Mouse (Mus musculus): ENCODE results near the gene Lamp2.
"Not testable (repeated sequence)": the region's sequence is repeated elsewhere in the genome, so short reads cannot be mapped to it uniquely, and the experiment has no call there.

Gene Lamp2

DNA sequence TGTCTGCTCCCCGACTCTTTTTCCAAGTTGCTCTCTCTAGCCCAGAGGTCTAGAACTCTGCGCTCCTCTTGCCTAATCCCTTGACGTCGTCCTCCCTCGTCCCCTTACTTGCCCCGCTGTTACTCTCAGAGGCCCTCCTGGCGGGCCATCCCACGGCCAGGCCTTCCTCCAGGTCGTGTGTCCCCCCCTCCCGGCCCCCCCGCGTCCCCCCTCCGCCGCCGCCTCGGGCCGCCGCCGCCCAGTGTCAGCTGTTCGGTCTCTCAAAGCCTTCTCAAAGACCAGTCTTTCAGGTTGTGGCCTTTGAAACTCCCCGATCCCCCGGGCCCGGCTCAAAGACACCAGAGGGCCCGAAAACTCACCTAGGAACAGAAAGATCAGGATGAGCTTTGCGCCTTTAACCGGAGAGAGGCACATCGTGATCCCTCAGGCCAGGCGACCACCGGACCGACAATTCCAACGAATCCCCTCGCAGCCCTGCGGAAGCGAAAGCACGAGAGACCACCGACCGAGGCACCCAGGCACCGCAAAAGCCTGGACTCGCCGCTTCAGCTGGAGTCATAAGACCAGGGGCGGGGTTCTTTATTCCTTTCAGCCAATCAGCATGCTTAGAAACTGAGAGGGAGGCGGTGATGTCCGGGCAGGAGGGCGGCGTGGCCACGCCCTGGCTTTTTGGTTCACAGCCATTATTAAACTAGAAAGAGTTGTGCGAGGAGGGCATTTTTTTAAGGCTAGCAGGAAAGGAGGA is at the start of gene Lamp2:
Gene Lamp2 (minus strand): TSS at position 565 of the 745 bp plus-strand sequence.
- DNase-seq, result peak; percentile 75

DNA sequence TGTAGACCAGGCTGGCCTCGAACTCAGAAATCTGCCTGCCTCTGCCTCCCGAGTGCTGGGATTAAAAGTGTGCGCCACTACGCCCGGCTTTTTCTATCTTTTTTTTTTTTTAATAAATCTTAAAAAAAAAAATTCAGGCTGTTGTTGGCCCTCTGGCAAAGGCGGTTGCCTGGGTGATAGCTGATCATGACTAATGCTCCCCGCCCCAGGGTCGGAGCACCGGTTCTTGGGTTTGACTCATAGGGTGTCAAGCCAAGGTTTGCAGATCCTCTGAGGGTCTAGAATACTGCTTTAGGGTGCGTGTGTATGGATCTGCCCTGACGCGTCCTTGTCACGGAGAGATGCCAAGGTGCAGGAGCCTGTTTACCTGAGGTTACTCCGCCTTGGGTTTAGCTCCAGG is 48.6 kb upstream of the Lamp2 start:
- no peak for DNase-seq

DNA sequence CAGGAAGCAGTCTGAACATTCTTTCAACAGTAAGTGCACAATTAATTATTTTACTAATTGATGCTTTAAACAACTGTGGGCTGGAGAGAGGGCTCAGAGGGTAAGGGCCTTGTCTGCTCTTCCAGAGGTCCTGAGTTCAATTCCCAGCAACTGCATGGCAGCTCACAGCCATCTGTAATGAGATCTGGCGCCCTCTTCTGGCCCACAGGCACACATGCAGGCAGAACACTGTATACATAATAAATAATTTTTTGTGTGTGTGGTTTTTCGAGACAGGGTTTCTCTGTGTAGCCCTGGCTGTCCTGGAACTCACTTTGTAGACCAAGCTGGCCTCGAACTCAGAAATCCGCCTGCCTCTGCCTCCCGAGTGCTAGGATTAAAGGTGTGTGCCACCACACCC is 45.9 kb upstream of the Lamp2 start:
- DNase-seq, result not testable (repeated sequence)

DNA sequence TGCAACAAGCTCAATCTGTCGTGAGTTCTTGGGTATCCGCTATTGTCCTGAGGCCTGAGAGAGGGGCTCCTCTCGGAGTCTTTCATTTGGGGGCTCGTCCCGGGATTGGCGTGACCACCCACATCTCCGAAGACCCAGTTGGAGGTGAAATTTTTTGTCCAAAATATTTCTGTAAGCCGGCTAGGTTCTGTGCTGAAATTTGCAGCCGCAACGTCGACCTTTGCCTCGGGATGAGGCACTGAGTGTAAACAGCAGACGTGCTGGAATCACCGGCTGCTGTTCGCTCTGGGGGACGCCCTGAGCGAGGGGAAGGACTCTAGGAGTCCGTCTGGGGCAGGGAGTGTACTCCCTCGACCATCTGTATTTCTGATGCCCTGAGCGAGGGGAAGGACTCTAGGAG is 29.2 kb upstream of the Lamp2 start:
- DNase-seq, result not testable (repeated sequence)

DNA sequence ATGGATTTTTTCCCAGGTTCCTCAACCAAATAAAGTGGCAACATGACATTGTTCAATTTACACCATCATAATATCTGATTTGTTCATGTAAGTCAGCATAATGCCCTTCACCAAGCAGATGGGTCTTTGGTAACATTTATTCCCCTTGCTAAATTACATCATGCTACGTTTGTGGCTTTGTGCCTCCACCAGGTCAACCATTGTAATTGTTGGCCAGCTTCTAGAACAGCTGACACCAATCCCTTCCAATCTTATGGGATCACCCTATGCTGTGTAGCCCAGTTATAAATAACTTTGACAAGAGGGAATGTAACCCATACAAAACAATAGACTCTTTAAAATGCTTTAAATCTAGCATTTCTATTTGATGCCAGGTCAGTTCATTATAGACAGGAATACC is 22.3 kb upstream of the Lamp2 start:
- DNase-seq, result no peak

DNA sequence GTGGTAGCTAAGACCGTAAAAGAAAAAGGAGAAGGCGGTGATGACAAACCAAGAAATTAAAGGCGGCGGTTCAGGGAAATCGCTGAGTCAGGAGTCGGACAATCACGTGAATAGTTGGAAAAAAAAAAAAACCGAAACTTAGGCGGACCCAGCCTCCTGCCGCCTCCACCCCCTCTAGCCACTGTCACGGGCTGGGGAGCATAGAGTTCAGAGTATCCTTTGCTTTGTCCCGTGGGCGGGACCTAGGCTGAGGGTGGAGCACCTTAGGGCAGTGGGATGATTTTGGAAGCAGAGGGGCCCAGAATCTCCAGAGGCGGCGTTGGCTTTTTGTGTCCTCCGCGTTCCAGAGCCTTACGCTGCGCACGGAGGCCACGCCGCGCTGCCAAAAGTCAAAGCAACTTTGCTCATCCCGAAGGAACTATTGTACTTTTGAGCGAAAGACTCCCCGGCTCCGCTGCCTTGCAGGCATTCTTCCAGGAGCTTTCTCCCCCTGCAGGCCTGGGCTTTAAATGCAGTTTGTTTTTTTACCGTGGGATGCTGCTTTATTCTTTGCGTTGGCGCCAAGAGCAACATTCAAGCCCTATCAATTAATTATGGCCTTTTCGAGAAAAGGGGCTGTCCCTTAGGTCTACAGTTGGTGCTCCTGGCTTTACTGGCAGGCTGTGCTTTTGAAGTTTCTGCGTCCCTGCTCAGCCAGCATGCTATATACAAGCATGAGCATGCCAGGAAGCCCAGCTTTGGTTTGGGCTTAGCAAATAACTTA is 17.5 kb upstream of the Lamp2 start:
- DNase-seq, result peak; percentile 57

DNA sequence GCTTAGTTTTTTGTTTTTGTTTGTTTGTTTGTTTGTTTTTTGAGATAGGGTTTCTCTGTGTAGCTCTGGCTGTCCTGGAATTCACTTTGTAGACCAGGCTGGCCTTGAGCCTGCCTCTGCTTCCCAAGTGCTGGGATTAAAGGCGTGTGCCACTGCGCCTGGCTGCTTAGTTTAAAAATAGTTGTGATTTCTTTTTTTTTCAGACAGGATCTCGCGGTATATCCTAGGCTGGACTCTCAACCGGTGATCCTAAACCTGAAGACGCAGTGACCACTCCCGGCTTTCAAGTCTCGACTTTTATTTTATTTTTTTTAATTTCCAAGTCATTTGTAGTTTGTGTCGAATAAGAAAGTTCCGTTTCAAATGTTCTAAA is 16.9 kb upstream of the Lamp2 start:
- DNase-seq, result no peak

DNA sequence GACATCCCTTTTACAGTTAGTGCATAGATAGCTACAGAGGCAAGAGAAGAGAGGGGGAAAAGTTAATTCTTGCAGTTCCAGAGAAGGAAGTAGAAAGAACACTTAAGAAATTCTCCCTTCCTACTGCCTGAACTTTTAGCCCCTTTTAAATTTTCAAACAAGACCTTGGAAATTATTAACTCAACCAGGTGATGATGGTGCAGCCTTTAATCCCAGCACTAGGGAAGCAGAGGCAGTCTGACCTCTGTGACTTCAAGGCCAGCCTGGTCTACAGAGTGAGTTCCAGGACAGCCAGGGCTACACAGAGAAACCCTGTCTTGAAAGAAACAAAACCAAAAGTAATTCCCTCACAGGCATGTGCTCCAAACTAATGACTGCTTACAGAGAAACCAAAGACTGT is 10.0 kb upstream of the Lamp2 start:
- DNase-seq, result no peak

DNA sequence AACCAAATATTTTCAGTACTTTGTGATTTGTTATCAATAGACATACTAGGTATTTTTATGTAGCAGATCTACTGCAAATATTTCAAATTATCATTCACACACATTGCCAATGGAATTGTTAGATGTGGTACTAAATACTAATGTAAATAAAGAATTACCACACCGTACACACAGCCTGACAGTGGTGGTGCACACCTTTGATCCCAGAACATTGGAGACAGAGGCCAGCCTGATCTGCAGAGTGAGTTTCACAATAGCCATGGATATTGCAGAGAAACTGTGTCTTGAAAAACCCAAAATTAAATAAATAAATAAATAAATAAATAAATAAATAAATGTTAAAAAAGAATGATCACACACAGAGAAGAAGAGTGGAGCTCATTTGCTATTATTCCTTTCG is 6.9 kb upstream of the Lamp2 start:
- no peak for DNase-seq

DNA sequence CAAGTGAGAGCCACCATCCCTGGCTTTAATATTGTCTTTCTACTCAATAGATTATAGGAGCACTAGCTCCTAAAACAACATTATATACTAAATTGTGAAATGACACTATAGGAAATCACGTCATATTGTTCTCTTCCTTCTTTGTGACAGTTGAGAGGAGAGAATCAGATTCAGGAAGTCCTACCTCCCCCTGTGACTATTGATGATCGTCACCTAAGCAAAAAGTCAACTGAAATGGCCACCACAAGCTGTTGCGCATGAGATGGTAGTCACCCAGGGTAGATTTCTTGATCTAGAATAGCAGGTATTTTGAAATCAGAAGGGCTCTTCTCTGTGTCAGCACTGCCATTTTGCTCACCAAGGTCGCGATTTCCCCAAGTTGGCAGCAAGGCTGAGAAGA is 5.8 kb upstream of the Lamp2 start:
- DNase-seq, result no peak

DNA sequence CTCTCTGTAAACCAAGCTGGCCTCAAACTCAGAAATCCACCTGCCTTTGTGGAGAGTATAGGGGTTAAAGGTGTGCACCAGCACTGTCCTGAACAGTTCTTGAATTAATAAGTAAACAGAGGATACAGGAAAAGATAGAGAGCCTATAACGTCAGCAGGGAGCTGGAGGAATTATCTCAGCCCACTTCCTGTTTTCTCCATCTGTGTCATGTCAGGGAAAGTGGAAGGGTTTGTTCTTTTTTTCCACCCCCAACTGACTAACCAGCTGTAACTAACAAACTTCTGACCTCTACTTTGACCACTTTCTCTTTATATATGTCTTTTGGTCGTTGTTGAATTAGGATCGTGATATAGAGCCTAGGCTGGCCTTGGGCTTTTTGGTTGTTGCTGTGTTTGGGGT is 4.6 kb upstream of the Lamp2 start:
- DNase-seq, result no peak

DNA sequence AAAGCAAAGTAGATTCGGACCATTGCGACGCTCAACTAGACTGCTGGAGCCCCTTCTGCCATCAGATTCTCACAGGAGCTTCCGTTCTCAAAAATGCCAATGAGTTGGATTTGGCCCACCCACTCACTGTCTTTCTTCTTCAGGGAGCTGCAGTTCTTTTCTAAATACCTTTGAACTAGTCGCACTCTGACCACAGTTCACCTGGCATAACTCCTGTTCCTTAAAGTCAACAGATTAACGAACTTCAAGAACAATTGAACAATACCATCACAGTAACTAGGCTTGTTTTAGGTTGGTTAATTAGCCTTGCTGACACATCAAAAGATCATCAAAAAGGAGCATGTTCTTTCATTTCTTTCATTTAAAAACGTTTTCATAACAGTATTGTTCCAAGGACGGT is 2.8 kb upstream of the Lamp2 start:
- DNase-seq, result no peak

DNA sequence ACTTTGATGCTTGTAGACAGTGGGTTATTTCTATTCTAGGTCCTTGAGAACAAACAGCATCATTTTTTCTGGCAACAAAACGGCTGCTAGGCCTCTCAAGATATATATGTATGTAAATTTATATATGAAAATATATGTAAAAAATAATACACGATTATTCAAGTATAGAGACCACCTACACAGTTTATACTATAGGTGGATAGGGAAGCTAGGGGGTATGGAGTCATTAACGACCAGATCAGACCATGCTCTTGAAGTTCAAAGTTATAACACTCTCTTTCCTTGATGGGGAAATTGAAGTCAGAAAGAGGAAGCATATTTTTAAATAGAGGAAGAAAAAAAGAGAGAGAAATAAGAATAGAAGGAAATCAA is 367 bp upstream of the Lamp2 start:
- no peak for DNase-seq

DNA sequence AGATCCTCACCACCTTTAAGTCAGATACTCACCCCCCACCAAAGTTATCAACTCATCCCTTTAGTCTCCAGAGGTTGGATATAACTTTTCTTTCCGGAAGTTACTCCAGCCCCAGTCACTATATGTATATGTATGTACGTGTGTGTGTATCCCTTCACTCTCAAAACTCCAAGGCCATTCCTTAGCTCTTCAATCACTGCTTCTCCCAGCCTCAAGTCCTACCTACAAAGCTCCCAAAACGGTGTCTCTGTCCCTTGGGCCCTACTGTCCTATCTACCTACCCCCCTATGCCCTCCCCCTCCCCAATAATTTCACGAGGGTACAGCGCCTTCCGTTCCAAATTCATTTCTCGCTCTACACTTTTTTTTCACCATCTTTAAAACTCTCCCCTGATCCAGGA is 780 bp downstream of the Lamp2 start:
- no peak for DNase-seq

DNA sequence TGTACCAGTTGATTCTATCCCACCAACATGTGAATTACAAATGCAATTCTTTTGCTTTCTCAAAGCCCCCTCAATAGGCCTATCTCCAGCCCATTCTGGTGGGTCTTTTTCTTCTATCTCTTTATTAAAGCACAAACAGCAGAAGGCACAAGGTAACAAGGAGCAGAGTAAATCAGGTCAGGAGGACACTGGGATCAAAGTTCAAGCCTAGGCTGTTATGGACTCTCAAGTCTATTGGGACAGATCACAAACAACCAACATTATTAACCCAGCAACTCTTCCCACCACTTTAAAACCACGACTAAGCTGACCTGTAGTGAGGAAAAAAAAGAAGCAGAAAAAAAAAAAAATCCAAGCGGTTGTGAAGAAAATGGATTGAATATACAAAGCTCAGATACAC is 1.4 kb downstream of the Lamp2 start:
- DNase-seq, result no peak

DNA sequence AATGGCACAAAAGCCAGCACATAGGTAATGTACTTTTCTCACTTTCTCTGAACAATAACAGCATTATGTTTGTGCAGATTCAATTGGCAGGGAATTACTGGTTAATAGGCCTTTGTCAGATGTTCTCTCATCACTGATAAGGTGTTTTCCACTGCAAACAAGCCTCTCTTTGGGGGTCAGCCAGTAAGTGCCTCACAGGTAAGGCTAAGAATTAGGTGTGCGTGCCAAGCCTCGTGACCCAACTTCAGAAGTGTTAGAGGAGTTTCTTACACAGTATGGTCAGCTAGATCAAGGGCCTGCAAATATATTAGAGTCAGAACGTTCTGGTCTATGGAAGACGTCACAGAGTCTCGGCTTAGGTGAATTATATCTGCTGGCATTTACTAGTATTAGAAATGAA is 2.3 kb downstream of the Lamp2 start:
- DNase-seq, result no peak

DNA sequence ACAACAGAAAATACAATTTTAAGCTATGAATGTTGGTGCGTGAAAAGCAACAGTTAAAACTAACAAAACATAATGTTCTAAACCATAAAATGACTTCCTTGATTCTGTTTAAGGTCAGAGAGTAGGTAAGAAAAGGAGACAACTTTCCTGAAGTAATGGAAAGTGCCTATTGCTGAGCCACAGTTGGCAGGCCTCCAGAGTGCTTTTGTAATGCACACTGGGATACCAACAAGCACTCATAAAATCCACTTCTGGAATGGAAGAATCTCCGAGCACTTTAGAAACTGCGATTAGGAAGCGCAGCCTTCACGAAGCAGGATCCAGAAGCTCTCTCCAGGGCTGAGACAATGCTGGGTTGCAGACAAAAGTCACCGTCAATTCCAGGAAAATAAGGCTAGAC is 5.8 kb downstream of the Lamp2 start:
- DNase-seq, result no peak

DNA sequence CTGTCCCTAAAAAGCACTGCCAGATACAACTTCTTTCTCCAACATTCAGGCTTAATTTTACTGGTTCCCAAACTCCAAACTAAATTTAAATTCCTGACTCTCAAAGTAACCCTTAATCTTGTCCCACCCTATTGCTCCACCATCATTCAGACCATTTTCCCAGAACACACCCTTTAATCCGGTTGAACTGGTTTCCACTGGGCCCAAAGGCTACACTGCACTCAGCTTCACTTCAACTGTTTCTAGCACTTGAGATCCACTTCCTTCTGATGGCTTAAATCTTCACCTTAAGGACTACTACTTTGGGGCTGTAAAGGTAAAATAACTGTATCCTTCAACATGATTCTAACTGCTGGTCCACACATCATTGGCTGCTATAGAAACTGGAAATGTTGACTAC is 10.5 kb downstream of the Lamp2 start:
- no peak for DNase-seq

DNA sequence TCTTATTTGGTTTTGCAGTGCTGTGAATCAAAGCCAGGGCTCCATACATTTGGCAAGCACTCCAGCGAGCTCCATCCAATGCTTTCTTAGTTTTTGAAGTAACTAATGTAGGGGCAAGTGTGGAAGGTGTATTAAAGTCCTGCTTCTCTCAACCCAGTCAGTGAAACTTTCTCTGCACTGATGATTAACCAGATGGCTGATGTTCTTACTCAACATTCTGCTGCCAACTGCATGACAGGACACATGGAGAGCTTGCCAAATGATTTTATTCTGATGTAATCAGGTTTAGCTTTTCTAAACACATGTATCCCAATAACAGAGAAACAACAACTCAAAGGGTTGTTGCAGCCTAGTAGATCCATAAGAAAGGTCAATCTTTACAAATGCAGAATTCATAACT is 13.8 kb downstream of the Lamp2 start:
- DNase-seq, result no peak

DNA sequence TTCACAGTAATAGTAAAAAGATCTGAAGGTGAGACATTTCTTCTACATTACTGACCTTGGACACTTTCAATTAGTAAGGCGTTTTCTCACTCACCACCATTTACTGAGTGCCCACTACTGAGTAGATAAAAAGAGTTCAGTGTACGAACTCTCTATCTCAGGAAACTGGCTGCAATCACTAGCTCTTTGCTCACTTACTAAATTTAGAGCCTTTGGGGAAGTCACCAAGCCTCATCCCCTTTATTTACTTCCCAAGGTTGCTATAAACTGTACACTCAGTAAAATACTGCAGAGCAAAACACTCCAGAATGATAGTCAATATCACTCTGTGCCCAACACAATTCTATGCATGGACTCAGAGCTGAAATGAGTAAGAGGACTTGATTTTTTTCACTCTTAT is 16.6 kb downstream of the Lamp2 start:
- DNase-seq, result no peak

DNA sequence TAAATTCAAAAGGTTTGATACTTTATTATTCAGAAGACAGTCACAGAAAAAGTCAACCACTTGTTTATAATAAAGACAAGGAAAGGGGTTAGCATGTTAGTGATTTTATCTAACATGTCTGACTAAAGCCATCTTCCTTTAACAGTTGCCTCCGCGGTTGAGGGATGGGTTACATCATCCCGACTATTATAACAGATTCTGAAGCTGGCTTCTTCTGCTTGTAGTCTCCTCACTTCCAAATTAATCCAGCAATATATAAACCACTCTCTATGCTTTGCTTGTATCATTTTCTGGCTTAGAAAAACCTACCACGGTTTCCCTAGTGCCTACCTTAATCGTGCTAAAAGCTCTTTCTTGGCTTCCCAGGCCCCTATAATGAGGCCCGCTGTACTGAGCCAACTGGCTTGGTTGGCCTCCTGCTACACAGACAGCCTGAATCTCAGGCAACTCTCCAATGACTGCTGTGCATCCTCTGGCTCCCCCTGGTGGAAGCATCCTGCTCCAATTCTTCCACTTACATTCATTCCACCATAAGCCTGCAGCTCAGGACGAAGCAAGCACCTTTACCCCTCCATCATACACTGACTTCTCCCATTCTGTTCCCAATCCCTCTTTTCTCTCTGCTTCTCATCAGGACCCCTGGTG is 18.0 kb downstream of the Lamp2 start:
- peak; percentile 59 for DNase-seq

DNA sequence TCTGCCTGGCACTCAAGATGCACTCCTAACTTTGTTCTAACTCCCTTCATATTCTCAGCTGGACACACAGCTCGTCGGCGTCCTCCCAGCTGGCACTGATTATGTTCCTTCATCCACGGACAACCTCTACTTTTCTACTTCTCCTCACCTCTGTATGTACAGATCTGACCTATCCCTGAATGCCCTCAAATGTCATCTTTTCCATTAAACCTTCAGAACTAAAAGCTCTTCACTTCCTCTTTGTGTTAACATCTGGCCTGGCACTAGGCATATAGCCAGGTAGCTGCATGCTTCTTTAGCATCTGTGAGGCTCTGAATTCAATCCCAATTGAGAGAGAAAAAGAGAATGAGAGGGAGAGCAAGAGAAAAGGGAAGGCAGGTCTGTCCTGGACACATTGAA is 26.8 kb downstream of the Lamp2 start:
- no peak for DNase-seq

DNA sequence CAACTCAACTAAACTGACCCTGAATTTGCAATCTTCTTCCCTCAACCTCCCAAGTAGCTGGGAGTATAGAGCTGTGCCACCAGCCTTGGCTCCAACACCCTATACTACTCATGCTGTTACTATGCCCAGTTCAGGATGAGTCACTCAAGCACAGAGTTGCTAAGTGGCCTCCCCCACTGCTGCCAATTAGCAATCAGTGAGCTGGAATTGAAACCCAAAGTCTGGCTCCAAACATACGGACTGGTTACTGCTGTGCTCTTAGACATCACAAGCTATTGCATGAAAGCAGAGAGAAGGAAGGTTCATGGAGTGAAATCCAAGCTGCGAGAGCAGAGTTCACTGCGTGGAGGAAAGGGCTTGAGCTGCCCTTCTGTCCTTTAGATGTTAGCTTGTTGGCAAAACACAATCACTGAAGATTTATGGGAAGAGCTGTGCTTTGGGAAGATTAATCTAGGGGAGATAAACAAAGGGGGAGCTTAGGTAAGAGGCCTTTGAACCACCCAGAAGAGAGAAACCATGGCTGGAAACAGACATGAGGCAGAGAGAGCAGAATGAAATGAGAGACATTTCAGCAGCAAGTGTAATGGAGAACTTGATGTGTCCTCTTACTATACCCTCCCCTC is 27.3 kb downstream of the Lamp2 start:
- no peak for DNase-seq

DNA sequence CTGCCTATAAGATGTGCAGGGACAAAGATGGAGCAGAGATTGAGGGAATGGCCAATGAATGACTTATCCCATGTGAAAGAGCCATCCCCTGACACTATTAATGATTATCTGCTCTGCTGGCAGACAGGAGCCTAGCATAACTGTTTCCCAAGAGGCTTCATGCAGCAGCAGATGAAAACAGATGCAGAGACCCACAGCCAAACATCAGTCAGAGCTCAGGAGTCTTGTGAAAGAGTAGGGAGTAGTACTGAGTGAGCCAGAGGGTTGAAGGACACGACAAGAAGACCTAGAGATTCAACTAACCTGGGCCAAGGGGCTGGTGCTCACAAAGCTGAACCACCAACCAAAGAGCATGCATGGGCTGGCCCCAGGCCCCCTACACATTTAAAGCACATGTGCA is 30.2 kb downstream of the Lamp2 start:
- no peak for DNase-seq

Measured in thymus, postnatal 14 days (tissue).